Mouse (Mus musculus): ENCODE measurements around the gene Aurka.

Gene Aurka

DNA sequence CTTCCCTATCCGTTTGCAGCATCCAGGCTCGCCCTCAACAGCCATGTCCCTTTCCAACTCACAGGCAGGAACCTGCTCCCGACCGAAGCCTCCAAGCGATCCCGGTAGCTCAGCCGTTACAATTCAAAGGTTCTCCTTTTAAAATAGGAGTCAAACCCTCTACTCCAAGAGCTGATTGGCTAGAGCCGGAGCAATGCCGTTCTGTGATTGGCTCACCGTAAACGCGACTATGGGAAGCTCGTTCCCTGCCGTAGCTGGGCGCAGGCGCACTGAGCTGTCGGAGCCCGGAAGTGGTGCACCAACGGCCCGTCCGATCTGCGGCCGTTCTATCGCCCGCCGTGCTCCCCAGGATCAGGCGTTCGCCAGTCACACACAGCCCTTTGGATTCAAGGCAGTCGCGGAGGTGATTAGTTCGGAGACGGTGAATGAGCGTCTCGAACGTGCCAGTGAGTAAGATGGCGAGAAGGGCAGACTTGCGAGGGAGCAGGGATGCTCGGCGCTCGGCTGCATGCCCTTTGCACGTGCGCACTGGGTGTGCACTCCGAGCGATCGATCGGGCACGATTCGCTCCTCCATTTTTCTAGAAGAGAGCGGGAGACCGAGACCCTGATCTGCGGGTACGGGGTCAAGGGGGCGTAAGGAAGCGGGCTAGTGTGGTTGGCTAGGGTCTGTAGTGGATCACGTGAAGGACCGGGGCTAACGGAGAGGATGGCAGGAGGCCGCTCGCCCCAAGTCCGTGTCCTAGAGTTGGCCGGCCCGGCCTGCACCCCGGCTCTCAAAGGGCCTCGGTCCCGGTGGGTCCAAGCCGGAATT is at the start of gene Aurka, which contains the start of gene Cstf1:
TSS of gene Aurka (minus strand) at position 125 of the 813 bp plus-strand sequence.
TSS of gene Cstf1 (plus strand) at position 271 of the 813 bp plus-strand sequence.
- peak; percentile 88 to 97 for DNase-seq (ENCODE audit: low spot score in 2 of 2)

DNA sequence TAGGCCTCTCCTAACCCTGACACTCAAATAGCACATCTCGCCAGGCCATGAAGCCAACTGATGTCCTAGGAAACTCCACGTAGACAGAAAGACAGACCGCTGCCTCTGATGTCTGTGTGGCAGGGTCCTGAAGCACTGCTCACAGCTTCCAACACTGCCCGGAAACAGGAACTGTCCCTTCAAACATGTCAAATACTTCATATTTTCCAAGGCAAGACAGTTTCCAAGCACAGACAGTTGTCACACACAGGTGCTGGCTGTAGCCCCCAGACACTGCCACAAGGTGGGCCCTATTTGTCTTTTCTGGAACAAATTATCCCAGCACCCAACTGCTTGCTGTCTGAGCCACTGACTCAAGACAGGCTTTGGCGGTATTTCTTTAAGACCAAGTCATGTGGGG is 47.9 kb upstream of the Aurka start:
- DNase-seq (ENCODE audit: low spot score in 2 of 2) = no peak

DNA sequence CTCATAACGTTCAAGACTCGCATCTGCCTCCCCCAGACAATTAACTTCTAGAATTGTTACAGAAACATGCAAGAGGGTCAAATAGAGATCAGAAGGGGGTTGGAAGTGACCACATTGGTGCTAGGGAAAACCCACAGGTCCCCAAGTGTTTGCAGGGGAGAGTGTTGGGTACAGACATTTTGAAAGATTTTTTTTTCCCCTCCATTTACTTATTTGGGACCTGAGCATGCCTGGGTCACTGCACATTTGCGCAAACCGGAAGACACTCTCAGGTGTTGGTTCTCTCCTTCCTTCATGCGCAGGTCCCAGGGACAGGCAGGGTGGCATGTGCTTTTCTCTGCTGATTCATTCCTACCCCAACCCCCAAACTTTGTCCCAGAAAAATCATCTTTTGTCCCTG is 46.5 kb upstream of the Aurka start:
- no peak for DNase-seq (ENCODE audit: low spot score in 2 of 2)

DNA sequence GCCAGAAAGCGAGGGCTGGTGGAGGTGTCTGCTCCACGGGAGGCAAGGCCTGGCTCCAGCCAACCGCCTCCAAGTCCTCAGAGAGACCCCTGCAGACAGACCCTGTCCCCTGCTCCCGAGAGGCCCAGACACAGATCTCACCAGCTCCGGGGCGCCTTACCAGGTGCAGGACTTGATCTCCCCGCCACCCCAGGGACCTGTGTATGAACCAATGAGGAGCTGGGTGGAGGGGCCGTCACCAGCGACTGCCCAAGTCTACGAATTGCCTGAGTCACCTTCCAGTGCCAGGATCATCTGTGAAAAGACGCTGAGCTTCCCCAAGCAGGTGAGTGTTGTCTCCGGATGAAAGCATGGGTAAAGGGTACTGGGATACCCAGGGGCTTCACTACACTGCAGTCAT is 45.9 kb upstream of the Aurka start:
- DNase-seq (ENCODE audit: low spot score in 2 of 2) = no peak

DNA sequence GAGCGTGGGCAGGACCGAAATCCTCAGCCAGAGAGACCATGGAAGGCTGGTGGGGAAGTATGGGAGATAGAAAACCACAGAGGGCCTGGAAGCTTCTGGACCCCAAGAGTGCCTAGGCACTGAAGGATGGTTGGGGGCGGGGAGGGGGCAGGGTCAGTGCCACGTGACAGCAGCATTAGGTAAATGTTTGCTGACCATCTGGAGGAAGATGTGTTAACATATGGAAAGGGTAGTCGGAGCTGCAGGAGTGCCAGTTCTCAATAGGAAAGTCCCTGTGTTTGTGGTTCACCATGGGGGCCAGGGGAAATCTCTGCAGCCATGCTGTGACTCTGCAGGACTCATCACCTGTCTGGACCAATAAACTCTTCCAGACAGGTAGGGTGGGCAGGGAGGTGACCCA is 43.6 kb upstream of the Aurka start:
- DNase-seq (ENCODE audit: low spot score in 2 of 2) = no peak

DNA sequence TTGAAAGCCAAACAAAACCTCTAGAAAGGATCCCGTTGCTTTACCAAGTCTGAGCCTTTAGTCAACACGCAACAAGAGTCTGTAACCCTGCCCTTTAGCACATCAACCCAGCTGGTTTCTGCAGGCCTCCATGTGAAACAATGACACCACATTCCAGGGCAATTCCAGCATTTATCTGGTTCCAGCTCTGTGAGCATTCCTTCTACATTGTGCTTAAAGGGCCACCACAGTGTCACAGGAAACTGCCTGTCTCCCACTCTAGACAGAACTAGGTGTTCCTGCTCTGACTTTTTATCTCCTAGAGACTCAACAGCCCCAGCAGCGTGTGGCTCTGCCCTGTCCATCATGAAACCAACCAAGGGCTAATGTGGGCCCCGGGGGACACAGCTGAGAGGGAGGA is 42.9 kb upstream of the Aurka start:
- no peak for DNase-seq (ENCODE audit: low spot score in 2 of 2)

DNA sequence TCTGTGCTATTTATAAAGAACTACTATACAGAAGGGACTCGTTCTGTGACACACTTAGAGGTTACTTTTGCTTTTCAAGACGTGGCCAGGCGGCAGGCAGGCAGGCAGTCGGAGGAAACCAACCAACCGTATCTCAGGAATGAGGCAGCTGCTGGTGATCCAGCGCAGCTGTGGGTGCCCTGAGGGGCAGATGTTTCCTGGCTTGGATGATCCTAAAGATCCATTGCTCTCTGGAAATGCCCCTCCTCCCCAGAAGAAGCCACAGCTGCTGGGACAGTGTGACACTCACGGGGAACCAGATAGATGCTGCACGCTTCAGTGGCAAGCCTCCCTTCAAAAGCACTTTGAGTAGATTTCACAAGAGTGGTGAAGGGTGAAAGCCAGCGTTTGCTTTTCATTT is 42.1 kb upstream of the Aurka start:
- no peak for DNase-seq (ENCODE audit: low spot score in 2 of 2)

DNA sequence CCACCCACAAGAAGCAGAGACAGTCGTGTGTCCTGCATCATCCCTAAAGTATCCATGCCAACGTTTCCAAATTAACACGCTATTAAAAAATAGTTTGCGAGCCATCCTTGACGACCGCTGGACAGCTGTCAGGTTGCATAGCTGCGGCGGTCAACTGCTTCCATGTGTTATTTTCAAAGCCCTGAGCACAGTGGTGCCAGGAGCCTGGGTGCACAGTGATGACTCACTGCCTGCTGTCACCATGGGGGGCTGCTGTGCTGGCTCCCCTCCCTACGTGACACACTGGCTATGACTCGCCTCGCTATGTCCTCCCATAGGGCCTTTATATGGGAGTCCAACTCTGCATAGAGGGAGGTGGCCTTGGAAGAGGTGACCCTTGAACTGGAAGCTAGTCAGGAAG is 40.8 kb upstream of the Aurka start:
- no peak for DNase-seq (ENCODE audit: low spot score in 2 of 2)

DNA sequence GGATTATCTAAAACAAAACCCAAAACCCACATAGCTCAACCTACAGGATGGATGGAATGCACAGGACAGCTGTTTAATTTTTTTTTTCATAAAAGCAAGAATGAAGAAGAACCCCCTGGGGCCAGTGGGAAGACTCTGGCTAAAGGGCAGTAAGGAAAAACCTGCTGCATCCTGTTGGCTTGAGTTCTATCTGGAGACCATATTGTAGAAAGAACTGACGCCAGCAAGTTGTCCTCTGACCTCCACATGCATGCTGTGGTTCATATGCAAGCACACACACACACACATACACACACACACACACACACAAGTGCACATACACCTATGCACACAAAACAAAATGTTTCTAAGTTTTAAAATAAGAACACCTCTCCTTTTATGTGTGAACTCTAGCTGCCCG is 40.4 kb upstream of the Aurka start:
- DNase-seq (ENCODE audit: low spot score in 2 of 2) = no peak

DNA sequence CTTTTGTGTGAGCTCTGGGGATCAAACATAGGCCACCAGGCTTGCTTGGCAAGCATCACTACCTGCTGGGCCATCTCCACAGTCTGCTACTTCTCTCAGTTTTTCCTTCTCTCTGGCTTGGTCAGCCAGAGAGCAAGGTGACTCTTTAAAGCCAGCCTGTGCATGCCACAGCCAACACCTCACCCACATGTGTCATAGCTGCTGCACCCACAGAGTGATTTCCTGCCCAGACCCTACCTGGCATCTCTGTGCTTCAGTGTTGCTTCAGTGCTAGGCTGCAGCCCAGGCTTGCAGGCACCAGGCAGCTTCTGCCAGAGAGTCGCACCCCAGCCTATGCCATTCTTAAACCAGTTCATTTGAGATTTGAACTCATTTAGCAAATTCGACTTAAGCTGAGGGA is 37.2 kb upstream of the Aurka start:
- DNase-seq (ENCODE audit: low spot score in 2 of 2) = peak in 1 of 2 experiments; percentile 40

DNA sequence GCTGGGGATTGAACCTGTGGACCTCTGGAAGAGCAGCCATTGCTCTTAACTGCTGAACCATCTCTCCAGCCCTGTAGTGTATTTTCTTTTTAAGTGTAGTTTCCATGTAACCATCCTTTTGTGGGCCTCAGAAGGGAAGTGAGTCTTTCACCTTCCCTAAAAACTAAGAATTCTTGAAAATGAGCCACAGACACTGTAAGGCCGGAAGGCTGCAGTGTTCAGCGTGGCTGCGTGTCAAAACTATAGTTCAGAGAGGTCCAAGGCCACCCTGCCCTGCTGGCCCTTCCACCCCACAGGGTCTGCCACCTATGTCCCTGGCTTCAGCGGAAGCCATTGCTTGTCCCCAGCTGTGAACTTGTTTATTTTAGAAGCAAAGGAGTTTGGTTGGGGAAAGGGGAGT is 35.8 kb upstream of the Aurka start:
- DNase-seq (ENCODE audit: low spot score in 2 of 2) = no peak

DNA sequence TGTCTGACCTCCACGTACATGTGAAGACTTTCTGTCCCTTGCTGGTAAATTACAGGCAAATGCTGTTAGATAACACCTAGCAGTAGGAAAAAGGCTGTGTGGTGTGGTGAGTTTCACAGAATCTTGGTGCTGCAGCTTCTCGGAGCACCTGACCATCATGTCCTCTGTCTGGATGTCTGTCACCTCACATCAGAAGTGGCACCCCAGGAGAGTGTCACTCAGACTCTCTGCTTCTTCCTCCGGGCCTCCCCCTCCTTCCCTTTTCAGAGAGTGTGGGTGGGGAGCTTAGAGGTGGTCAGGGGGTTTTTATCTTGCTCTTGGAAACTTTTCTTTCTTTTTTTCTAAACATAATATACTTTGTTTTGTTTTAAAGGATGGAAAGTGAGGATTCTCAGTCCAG is 34.7 kb upstream of the Aurka start:
- DNase-seq (ENCODE audit: low spot score in 2 of 2) = no peak

DNA sequence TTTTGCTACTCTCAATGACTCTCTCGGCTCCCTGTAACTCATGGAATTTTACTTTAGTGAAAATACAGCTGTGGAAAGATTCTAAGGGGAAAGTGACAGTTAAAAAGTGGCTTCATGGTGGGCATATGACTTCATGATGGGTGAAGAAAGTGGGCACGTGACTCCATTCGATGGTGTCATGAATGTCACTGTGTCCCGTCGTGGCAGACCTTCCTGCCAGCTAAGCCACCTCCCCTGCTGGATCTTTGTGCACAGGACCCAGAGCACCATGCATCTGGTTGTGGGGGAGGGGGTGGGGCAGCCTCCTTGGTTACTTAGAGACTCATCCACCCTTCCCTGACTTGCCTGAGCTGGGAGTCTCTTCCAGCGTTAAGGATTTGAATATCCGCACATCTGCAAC is 33.9 kb upstream of the Aurka start:
- DNase-seq (ENCODE audit: low spot score in 2 of 2) = no peak

DNA sequence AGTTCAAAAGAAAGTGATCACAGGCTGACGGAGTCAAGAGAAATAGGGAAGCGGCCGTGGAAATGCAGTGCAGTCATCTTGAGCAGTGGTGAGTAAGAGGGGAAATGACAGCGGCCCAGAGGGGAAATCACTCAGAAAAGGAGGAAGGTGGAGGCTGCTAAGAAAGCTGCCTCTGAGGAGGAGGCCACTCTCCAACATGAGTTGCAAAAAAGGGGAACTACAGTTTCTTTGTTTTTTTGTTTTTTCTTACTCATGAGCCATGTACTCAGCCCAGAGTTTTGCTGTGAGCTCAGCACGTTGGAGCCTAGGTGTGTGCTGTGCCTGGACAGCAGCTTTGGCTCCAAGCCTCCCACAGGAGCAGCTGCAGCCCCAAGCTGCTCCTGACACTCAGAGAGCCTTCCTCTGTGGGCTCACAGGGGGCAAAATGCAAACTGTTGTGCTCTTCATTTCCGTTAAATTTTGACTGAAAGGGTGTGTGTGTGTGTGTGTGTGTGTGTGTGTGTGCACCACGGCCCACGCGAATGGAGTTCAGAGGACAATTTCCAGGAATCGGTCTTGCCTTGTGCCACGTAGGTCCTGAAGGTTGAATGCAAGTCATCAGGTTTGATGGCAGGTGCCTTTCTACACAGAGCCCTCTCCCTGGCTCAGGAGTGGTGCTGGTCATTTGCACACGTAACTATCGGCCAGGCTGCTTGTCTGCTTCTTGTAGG is 30.9 kb upstream of the Aurka start:
- DNase-seq (ENCODE audit: low spot score in 2 of 2) = no peak

DNA sequence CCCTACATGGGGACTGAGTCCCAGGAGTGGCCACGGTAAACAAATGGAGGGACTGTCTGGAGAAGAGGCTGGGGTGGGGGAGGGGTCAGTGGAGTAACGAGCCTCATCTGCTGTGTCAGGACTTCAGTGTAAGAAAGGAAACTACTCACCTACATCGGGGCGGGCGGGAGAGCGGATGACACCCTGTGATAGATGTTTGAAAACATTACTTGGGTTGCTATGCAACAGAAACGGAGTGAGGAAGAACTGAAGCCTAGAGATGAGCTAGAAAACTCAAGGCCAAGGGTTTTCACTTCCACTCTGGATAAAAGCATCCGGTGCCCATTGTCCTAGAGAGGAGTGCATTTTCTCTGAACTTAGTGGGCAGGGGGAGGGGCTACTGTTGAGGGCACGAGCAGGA is 29.6 kb upstream of the Aurka start:
- no peak for DNase-seq (ENCODE audit: low spot score in 2 of 2)

DNA sequence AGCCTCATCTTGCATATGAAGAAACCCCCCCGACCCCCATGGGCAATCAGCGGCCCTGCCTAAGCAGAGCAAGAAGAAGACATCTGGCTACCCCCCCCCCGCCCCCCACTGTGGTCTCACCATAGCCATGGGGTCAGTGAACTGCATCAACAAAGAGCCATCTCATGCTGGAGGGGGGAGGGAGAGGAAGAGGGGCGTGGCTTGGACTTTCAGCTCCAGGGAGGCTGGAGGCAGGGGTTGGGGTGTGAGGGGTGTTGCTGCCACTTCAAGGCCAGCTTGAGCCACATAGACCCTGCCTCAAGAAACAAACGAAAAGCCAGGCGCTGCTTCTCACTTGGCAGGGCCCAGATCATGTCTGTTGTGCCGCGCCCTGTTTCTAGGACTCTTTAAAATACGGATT is 25.6 kb upstream of the Aurka start:
- no peak for DNase-seq (ENCODE audit: low spot score in 2 of 2)

DNA sequence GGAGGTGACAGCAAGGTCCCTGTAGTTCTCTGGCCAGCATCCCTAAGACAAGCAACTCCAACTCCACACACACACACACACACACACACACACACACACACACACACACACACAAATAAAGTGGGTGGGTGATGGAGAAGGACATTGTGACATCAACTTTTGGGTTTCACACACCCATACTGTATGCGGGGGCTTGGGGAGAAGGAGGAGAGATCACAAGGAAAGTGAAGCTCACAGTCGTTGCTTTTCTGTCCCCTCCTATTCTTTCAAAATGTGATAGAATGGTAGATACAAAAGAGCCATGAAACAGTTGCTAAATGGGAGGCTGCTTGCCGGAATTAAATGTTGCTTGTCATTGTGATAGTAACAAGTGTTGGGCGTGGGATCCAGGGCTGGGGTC is 24.3 kb upstream of the Aurka start:
- no peak for DNase-seq (ENCODE audit: low spot score in 2 of 2)

DNA sequence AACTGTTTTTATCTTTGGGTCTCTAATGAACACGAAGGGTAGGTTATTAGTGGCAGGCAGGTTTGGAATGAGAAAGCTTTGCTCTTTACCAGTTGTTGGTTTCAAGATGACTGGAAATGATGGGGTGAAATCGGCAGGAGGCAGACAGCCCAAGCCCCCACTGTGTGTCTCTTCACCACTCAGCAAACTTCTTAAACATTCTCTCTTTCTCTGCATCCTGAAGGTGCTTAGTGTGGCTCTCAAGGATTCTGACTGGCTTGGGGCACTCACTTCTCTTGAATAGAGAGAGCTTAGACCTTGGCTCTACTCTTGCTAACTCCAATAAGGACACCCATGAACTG is 23.7 kb upstream of the Aurka start:
- DNase-seq (ENCODE audit: low spot score in 2 of 2) = no peak

DNA sequence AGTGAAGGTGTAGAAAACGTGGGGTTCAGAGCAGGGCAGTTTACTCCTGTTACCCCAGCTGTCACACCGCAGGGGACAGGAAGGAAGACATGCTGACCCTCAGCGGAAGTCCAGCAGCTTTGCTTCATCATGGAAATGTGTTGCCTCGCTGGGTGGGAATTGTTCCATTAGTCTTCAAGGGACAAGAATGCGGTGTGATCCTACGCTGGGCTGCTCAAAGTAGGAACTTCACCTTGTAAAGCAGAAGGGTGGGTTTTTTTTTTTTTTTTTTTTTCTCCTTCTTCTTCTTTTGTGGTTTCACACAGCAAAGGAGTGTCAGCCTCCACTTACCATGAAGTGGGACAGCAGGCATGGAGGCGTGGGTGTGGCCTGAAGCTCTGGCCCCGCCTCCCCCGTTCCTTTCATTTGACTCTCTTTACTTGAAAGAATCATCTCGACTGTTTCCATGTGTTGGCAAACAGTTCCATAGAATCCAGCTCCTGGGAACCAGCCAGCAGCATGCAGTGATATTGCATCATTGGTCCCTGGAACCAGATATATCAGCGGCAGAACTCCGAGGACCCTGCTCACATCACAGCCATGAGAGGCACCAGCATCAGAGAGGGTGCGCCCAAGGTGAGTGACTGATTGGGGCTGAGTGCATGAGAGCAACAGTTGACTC is 23.2 kb upstream of the Aurka start, which contains the start of gene Cass4:
TSS of gene Cass4 (plus strand) at position 404 of the 661 bp plus-strand sequence.
- no peak for DNase-seq (ENCODE audit: low spot score in 2 of 2)

DNA sequence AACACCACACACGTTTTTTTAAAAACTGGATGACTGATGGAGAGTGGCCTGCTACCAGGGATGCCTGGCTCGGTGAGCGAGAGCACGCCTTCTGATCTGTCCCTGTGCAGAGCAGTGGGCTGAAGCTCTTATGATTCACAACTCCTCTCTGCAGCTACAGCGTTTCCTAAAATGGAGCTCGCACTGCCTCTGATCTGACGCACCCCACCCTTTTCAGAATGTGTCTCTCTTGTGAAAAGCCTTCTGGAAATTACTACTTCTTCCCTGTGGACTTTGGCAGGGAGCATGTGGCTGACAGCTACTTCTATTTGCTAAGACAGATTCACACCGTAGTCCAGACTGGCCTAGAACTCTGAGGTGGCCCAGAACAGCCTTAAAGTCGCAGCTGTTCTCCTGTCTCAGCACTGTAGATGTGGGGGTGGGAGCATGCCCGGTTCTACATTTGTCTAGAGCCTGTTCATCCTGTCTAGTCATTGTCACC is 21.7 kb upstream of the Aurka start:
- DNase-seq (ENCODE audit: low spot score in 2 of 2) = no peak

DNA sequence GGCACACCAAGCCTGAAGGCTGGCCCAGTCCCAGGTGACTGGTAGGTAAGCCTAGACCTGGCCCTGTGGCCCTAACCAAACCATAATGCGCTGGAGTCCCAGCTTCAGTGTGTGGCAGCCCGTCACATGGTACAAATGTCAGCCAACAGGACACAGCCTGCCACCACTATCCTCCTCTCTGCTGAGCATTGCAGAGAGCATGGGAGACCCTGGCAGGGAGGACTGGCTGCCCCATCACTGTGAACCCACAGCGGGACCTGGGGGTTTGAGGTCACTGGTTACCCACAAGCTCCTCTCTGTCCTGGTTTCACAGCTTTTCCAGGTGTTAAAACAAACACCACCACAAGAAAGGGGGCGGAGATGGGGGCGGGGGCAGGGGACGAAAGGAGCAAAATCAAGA is 20.0 kb upstream of the Aurka start:
- no peak for DNase-seq (ENCODE audit: low spot score in 2 of 2)

DNA sequence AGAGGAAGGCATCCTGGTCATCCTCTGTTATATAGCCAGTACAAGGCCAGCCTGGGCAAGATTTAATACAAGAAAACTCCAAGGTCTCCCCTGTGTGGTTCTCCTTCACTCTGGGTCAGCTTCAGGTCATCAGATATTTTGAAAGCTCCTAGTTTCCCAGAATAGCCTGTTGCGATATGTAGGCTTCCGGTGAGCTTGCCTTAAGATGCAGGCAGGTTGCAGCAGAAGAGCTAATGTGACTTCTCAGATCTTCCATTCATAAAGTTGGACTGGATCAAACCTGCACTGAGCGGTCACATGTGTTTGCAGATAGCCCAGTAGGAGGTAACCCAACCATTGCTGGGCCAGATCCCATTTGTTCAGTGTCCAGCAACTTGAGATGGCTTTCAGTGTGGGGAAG is 14.4 kb upstream of the Aurka start:
- no peak for DNase-seq (ENCODE audit: low spot score in 2 of 2)

DNA sequence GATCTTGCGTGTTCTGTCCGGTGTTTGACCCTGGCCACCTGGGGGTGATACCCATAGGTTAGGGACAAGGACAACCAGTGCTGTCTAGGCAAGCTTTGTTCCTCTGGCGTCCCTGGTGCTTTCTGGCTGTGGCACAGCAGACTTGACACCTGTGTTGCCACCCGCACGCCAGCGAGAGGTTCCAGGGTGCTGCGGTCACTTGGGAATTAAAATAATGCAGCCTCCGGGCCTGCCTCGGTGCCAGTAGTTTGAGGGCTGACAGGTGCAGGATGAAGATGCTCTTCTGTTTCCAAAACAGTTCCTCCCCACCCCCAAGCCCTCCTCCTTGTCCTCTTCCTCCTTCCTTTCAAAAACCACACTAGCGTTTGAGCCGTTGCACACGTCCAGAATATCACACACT is 11.6 kb upstream of the Aurka start:
- no peak for DNase-seq (ENCODE audit: low spot score in 2 of 2)

All from urinary bladder, adult 18-20 months (tissue).